Mouse (Mus musculus) R1 (cell line): ENCODE measurements around the gene Cd2.

Source experiments
- DNase-seq: peaks from one replicate; pipeline ENCODE4 v3.0.0-alpha.2; 2018; ENCODE audit warnings: low read depth, low spot score

The Cd2 gene

DNA sequence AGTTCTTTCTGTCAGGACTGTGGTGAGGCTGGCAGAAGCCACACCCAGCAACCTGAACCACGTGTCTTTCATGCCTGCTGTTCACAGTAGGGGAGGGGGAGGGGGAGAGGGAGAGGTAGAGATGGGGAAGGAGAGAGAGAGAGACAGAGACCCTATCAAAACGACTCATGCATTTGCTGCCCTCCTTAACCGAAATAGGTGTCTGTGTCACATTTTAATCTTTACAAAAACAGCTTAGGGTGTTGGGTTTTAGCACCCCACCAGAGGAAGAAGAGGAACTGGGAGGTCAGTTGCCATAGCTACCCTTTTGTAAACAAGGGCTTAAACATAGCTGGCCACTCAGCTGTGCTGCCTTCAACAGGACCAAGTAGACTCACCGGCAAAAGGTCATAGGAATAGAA is at the start of gene Cd2:
Gene Cd2 (minus strand): TSS at position 29 of the 401 bp plus-strand sequence.
- no peak for DNase-seq

DNA sequence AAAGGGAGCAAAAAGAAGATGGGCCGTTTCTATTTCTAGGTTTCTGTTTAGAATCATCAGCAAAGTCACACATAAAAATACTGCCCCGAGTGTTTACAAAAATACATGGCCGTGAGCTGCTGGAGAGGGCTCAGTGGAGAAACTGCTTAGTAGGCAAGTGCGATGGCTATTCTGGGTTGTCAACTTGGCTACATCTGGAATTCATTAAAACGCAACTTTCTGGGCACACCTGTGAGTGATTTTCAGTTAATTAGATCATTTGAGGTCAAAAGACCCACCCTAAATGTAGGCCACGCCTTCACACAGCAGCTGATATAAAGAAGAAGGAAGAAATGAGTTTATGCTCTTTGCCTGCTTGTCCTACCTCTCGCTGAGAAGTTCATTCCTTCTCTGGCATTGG is 40.9 kb upstream of the Cd2 start:
- no peak for DNase-seq

DNA sequence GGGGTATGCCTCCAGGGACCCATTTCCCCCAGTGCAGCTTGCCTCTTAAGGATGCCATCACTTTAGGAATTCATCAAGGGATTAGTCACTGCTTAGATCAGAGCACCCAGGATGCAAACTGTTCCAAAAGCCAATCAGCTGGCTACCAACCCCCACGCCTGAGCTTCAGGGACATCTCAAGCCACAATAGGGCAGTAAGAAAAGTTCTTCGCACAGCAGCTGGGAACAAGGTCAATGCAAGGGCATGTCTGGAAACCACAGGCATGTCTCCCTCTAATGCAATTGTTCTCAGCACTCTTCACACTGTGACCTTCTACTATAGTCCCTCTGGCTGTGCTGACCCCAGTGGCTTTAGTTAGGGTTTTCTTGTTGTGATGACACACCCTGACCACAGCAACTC is 39.5 kb upstream of the Cd2 start:
- peak; percentile 78 for DNase-seq

GRCm38 (mm10) chr3:101322437-101322836 is 34.7 kb upstream of the Cd2 start:
- no peak for DNase-seq

GRCm38 (mm10) chr3:101320874-101321273 is 33.1 kb upstream of the Cd2 start:
- DNase-seq = no peak

- DNase-seq = no peak
These were observed 30.9 kb upstream of the Cd2 start for GRCm38 (mm10) chr3:101318516-101319170.

DNA sequence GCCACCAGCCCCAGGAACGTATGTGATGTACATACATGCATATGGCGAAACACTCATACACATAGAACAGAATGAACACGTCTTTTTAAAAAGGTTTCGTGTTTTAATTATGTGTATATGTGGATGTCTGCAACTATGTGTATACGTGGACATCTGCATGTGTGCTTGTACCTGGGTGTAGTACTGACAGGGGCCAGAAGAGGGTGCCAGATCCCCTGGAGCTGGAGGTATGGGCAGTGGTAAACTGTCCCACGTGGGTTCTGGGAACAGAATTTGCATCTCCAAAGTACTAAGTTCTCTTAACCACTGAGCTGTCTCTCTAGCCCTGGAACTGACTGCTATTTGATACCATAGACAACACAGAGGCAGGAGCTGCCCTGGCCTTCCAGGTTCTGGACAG is 30.4 kb upstream of the Cd2 start:
- DNase-seq = peak; percentile 93

- peak; percentile 17 for DNase-seq
These were observed 27.2 kb upstream of the Cd2 start for GRCm38 (mm10) chr3:101314954-101315353.

- no peak for DNase-seq
These were observed 25.7 kb upstream of the Cd2 start for GRCm38 (mm10) chr3:101313266-101314051.

DNA sequence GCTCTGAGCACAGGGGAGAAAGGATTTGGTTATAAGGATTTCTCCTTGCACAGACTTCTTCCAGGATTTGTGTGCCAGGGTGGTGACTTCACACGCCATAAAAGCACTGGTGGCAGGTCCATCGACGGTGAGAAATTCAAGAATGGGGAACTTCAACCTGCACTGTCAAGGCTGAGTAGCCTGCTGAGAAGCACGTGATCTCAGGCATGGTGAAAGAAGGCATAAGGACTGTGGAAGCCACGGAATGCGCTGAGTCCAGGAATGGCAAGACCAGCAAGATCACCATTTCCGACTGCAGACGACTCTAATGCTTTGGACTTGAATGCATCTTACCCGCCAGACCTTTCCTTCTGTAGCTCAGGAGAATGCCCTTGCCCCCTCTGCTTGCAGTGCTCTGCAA is 23.2 kb upstream of the Cd2 start:
- DNase-seq = peak; percentile 38

DNA sequence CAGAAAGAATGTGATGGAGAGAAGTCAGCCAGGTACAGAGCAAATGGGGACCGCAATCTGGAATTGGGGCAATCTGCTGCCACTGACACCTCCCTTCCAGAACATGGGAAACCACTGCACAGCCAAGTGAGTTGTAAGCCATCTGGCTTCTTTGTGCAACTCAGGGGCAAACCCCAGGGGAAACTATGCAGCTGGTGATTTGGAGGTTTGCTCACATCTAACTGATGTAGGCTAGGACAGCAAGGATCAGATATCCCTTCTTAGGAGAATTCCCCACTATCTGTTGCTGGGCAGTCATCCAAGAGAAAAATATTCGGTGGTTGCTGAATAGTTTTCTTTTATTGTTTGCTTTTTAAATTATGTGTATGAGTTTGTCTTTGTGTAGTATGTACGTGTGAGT is 21.9 kb upstream of the Cd2 start:
- no peak for DNase-seq

DNA sequence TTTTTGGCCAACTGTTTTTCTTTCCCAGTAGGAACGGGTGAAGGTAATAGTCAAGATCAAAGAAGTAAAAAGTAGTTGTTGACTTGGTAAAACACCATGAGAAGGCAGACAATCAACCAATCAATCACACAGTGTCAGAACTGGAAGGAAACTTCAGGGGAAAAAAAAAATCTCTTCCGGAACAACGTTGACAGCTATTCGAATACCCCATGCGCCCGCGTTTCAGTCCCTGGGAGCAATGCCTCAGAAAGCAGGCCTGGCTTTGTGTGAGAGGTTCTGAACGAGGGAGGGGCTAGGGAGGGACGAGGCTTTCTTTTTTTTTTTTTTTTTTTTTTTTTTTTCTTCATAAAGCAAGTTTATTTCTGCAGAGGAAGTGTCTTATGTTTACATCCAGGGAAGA is 18.4 kb upstream of the Cd2 start:
- no peak for DNase-seq

DNA sequence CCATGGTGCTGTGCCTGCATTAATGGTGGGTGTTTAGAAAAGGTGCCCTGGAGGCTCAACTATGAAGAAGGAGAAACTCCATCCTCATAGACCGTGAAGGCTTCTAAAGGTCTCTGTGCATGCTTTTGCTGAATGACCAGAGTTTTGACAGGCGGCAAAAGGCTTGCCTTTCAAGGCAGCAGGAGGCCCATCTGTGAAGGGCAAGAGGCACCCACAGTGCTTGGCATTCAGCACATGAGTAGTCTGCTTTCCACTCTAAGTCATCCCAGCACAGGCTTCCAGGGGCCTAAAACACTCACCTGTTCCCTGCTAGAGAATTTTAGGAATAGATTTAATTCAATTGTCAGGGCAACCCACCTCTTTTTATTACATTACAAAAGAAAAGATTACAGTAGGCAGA is 17.3 kb upstream of the Cd2 start:
- no peak for DNase-seq

- DNase-seq = peak; percentile 84
These were observed 16.4 kb upstream of the Cd2 start for GRCm38 (mm10) chr3:101304156-101304555.

GRCm38 (mm10) chr3:101300271-101301071 is 12.7 kb upstream of the Cd2 start:
- DNase-seq = peak; percentile 46

DNA sequence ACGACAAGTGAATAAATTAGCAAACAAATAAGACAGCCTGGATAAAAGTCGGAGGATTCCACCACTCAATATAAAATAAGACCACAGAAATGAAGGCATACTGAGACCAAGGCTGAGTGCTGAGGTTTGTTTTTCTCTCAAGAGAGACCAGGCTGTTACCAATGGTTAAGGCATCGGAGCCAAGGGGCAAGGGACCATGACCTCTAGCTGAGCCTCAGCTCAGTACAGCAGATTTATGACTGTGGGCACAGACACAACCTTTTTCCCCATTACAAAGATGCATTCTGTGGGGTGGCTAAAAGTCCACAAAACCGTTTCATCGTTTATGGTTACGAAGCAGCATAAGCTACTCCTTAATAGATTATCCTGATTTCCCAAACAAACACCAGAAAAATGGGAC is 11.9 kb upstream of the Cd2 start:
- DNase-seq = no peak

DNA sequence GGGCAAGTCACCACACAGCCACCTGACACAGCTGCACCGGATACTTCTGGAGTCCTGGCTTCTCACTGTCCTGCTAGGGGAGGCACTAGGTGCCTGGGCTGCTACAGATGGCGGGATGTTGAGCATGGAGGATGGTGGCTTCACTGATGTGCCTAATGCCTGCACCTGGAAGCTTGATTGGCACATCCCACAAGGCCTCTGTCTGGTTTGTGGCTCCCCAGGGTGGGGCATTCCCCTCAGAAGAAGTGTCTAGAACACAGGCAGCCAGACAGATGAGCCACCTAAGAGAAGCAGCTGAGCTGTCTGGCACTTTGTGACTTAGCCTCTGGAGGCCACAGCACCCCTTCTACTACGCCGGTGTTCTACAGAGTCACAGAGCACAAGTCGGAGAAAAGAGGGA is 9.5 kb upstream of the Cd2 start:
- no peak for DNase-seq

- DNase-seq = no peak
These were observed 8.4 kb upstream of the Cd2 start for GRCm38 (mm10) chr3:101295931-101296820.

DNA sequence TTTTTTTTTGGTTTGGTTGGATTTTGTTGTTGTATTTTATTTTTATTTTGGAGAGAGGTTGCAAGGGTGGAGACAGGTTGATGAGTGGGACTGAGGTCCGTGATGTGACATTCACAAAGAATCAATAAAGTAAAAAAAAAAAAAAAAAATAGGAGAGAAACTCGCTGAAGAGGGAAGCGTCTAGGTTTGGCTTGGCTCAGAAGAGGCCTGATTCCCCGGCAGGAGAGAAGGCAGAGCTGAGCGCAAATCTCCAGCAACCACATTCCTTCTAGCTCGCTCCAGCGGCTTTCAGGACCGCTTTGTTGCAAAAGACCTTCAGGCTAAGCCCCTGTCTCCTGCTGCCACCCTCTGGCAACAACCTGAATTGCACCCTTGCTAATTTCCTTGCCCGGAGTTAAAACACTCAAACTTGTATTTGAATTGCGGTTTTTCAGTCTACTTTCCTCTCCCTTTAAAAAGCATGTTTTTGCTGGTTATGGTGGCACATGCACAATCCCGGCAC is 7.7 kb upstream of the Cd2 start:
- DNase-seq = peak; percentile 90

GRCm38 (mm10) chr3:101294487-101295365 is 7.0 kb upstream of the Cd2 start:
- DNase-seq = no peak
